Mouse (Mus musculus) limb, embryonic 10.5 days (tissue): ENCODE results near the gene Dyrk1a. TPM values are rescaled to one million over a fixed set of nuclear protein-coding genes. Genes with fewer than 3 reads are reported as not detected.

Experiments
- DNase-seq: peaks from one replicate; pipeline ENCODE4 v3.0.0-alpha.2; 2017; ENCODE audit warnings: low spot score
- H3K27ac ChIP-seq: fragments of 300-500 bp; sonication (generic); 2 replicates; pipeline ENCODE4 v1.5.1; 2016; ENCODE audit warnings: mild to moderate bottlenecking
- H3K27me3 ChIP-seq: fragments of 300-500 bp; sonication (generic); 2 replicates; pipeline ENCODE4 v1.6.1; 2016; ENCODE audit warnings: low read depth, mild to moderate bottlenecking; ENCODE audit not compliant: poor library complexity, severe bottlenecking
- H3K36me3 ChIP-seq: fragments of 300-500 bp; sonication (generic); 2 replicates; pipeline ENCODE4 v1.6.1; 2016; ENCODE audit warnings: mild to moderate bottlenecking, moderate library complexity
- H3K4me1 ChIP-seq: fragments of 300-500 bp; sonication (generic); 2 replicates; pipeline ENCODE4 v1.6.1; 2016
- H3K4me3 ChIP-seq: fragments of 300-500 bp; sonication (generic); 2 replicates; pipeline ENCODE4 v1.5.1; 2016; ENCODE audit warnings: mild to moderate bottlenecking, moderate library complexity
- H3K9me3 ChIP-seq: fragments of 300-500 bp; sonication (generic); replicated peaks from 2 replicates; pipeline ENCODE4 v1.6.1; 2016; ENCODE audit warnings: mild to moderate bottlenecking
- WGBS: fragments of 180-500 bp; shearing (Covaris S2); methylation state at CpG from one replicate; pipeline ENCODE4 v1.1.7; 2016; 5-methylcytosine and 5-hydroxymethylcytosine counted together
- polyA plus RNA-seq: library from polyadenylated mRNA; unstranded; fragments of >200 nt; fragmentation: Nextera tagmentation; extraction: Ambion mirVana; gene quantifications from 2 replicates; pipeline ENCODE4 v1.2.1, GENCODE M21; 2016

Gene Dyrk1a
- polyA plus RNA-seq, 1 experiment from 2014 or later: 8.9 TPM

GRCm38 (mm10) chr16:94540140-94540539 is 29.7 kb upstream of the Dyrk1a start:
- Histone ChIP-seq H3K4me3 (no peak overlapping the region), H3K27me3 (no peaks in the 10 kb centered on the region), H3K27ac (no peak overlapping the region), H3K9me3 (no peaks in the 10 kb centered on the region), H3K4me1 (0 out of 2 replicates have a peak, but pooled peaks cover 11% of the 10 kb centered on the region), H3K36me3 (no peaks in the 10 kb centered on the region)
- no peak for DNase-seq
- 96% methylated on average over 9 of the region's 9 CpGs for WGBS

GRCm38 (mm10) chr16:94542898-94543297 is 26.9 kb upstream of the Dyrk1a start:
- Histone ChIP-seq H3K4me3 (no peak overlapping the region), H3K4me1 (no peaks in the 10 kb centered on the region), H3K27me3 (no peaks in the 10 kb centered on the region), H3K9me3 (no peaks in the 10 kb centered on the region), H3K27ac (no peak overlapping the region), H3K36me3 (no peaks in the 10 kb centered on the region)
- 94% methylated on average over 8 of the region's 8 CpGs for WGBS
- no peak for DNase-seq

- WGBS: 78% methylated on average over 11 of the region's 11 CpGs
- Histone ChIP-seq H3K4me3 (no peak overlapping the region), H3K4me1 (no peaks in the 10 kb centered on the region), H3K9me3 (no peaks in the 10 kb centered on the region), H3K27me3 (no peaks in the 10 kb centered on the region), H3K36me3 (no peaks in the 10 kb centered on the region), H3K27ac (no peak overlapping the region)
- no peak for DNase-seq
Observed at GRCm38 (mm10) chr16:94544540-94545105, 25.2 kb upstream of the Dyrk1a start.

DNA sequence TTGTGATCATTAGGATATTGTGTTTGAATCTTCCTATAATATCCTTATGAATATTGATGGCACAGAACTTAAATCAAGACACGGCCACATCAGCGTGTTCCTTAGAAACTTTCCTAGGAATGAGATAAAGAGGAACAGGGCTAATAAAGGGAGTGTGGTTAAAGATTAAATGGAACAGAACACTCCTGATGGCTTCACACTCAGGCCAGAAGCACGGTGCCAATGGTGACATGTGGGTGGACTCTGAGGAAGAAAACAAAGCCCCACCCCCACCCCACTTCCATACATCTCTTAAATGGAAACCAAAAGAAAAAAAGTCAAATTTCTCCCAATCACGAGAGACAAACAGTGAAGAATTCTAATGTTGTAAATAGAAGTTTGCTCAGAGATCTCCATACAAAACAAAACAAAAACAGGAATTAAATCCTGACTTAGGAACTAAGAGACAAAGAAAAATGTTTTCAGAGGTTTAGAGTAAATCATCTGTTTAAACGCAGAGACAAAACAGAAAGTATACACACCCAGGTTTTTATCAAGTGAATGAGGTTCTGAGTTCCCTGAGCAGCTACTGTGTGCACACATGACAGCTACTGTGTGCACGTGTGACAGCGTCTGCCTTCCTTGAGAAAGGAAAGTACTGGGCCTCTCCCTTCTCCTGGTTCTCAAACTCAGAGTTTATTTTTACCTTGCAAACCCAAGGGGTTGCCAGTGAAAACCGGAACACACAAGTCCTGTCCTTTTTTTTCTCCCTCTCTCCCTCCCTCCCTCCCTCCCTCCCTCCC is 23.8 kb upstream of the Dyrk1a start:
- H3K4me3 ChIP-seq: no peak overlapping the region
- 70% methylated on average over 8 of the region's 8 CpGs for WGBS
- H3K36me3 ChIP-seq: no peaks in the 10 kb centered on the region
- H3K27me3 ChIP-seq: no peaks in the 10 kb centered on the region
- H3K4me1 ChIP-seq: no peaks in the 10 kb centered on the region
- no peak overlapping the region for H3K27ac ChIP-seq
- DNase-seq: no peak
- no peaks in the 10 kb centered on the region for H3K9me3 ChIP-seq

GRCm38 (mm10) chr16:94549813-94550212 is 20.0 kb upstream of the Dyrk1a start:
- WGBS: 76% methylated on average over 10 of the region's 10 CpGs
- DNase-seq: no peak
- Histone ChIP-seq H3K27me3 (no peaks in the 10 kb centered on the region), H3K4me3 (no peak overlapping the region), H3K27ac (no peak overlapping the region), H3K4me1 (no peaks in the 10 kb centered on the region), H3K36me3 (no peaks in the 10 kb centered on the region), H3K9me3 (no peaks in the 10 kb centered on the region)

- Histone ChIP-seq H3K36me3 (no peaks in the 10 kb centered on the region), H3K27ac (no peak overlapping the region), H3K9me3 (no peaks in the 10 kb centered on the region), H3K4me3 (no peak overlapping the region), H3K4me1 (no peaks in the 10 kb centered on the region), H3K27me3 (no peaks in the 10 kb centered on the region)
- DNase-seq: no peak
Observed at GRCm38 (mm10) chr16:94551934-94552333, 17.9 kb upstream of the Dyrk1a start.

DNA sequence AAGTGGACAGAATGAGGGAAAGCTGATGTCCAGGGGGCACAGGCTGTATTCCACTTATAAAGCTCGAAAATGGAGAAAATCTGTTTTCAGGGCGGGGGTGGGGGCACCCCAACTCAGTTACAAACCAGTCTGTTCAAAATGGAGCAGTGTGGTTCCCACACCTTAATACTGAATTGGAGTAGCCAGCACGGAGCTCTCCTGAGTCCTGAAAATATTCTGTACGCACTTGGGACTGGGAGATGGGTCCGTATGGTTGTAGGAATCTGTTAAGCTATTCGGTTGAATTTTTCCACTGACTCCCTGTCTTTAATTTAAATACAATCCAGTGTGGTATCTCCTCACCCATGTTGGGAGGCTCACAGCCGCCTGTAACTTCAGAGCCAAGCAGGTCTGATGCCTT is 14.5 kb upstream of the Dyrk1a start:
- H3K27me3 ChIP-seq: no peaks in the 10 kb centered on the region
- WGBS: 88% methylated on average over 7 of the region's 7 CpGs
- no peak overlapping the region for H3K27ac ChIP-seq
- H3K4me1 ChIP-seq: peaks cover 11% of the 10 kb centered on the region
- no peaks in the 10 kb centered on the region for H3K9me3 ChIP-seq
- H3K4me3 ChIP-seq: no peak overlapping the region
- DNase-seq: no peak
- no peaks in the 10 kb centered on the region for H3K36me3 ChIP-seq

GRCm38 (mm10) chr16:94556228-94556627 is 13.6 kb upstream of the Dyrk1a start:
- no peaks in the 10 kb centered on the region for H3K9me3 ChIP-seq
- H3K4me3 ChIP-seq: no peak overlapping the region
- no peaks in the 10 kb centered on the region for H3K36me3 ChIP-seq
- no peaks in the 10 kb centered on the region for H3K27me3 ChIP-seq
- peaks cover 11% of the 10 kb centered on the region for H3K4me1 ChIP-seq
- H3K27ac ChIP-seq: no peak overlapping the region
- 91% methylated on average over 5 of the region's 5 CpGs for WGBS
- no peak for DNase-seq

DNA sequence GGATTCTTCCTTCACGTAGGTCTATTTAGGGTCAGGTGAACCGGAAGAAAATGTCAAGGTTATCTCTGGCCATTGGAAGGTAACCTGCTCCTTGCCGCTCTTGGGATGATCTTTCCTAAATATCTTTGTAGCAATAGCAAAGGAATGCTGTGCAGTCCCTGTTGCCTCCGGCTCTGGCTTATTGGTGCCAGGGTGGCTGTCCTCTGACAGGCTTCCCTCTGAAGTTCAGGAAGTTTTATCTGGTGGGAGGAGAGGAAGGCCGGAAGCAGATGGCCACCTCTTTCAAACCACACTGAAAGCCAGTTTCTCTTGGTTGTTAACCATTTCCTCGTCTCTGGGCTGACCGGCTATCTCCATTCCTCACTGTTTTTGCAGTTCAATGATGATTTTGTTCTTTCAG is 10.5 kb upstream of the Dyrk1a start:
- Histone ChIP-seq H3K9me3 (no peaks in the 10 kb centered on the region), H3K27ac (peak overlapping the region; percentile 53), H3K4me3 (no peak overlapping the region), H3K4me1 (peaks cover 11% of the 10 kb centered on the region), H3K36me3 (no peaks in the 10 kb centered on the region), H3K27me3 (no peaks in the 10 kb centered on the region)
- 52% methylated on average over 7 of the region's 7 CpGs for WGBS
- no peak for DNase-seq

DNA sequence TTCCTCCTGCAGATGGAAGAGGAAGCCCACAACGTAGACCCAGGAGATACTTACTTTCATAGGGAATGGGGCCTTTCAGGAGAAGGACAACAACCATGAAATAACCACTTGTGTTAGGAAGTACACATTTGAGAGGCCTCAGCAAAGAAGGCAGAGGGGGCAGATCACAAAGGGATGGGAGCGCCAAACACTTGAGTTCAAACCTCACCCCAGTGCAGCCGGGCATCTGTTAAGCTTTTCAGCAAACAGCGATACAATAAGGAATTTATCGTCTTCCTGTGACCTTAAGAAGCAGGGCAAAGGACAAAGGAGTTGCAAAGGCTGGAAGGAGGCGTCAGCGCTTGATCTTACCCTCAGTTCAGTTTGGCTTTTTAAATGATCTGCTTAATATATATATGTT is 10.0 kb upstream of the Dyrk1a start:
- H3K27me3 ChIP-seq: no peaks in the 10 kb centered on the region
- peak overlapping the region; percentile 53 for H3K27ac ChIP-seq
- 70% methylated on average over 7 of the region's 7 CpGs for WGBS
- peaks cover 11% of the 10 kb centered on the region for H3K4me1 ChIP-seq
- H3K4me3 ChIP-seq: no peak overlapping the region
- no peak for DNase-seq
- H3K9me3 ChIP-seq: no peaks in the 10 kb centered on the region
- no peaks in the 10 kb centered on the region for H3K36me3 ChIP-seq

DNA sequence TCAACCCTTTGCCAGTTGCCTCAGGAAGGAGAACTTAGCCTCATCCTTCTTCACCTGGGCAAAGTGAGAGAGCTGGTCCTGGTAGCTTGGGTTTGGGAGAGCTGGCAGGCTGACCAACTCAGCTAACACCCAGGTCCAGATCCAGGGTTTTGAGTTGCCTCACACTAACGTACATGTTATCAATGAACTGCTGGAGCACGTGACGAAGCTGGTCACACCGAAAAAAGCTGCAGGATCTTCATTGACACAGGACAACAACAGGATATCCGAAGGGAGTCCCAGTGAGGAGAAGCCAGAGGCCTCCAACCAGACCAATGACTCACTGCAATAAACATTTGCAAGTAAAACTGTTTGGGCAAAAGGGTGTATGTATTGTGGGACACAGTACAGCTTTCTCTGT is 9.2 kb upstream of the Dyrk1a start:
- DNase-seq: no peak

DNA sequence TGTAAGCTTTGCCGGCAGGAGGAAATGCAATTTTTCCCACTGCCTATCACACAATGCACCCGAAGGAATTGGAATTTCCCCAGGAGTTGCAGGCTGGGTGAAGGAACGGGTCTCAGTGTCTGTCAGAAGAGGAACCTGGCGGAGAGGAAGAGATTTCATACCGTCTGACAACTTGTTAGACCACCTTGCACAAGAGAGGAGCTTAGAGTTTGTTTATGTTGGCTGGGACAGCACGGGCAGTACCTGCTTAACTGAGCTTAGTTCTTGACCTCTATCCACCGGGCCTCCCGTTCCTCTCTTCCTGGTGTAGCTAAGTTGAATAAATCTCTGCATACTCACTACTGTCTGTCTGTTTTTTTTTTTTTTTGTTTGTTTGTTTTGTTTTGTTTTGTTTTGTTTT is 3.7 kb upstream of the Dyrk1a start:
- H3K36me3 ChIP-seq: no peaks in the 10 kb centered on the region
- H3K4me1 ChIP-seq: peaks cover 5% of the 10 kb centered on the region
- no peaks in the 10 kb centered on the region for H3K27me3 ChIP-seq
- H3K4me3 ChIP-seq: no peak overlapping the region
- H3K9me3 ChIP-seq: no peaks in the 10 kb centered on the region
- no peak overlapping the region for H3K27ac ChIP-seq
- WGBS: 69% methylated on average over 8 of the region's 8 CpGs
- no peak for DNase-seq

More for the DNA sequence above, 9.2 kb upstream of the Dyrk1a start:
- 85% methylated on average over 5 of the region's 5 CpGs for WGBS
- Histone ChIP-seq H3K27ac (peak overlapping the region; percentile 53; the same call in 1 of the 2 replicates), H3K4me3 (no peak overlapping the region), H3K27me3 (no peaks in the 10 kb centered on the region), H3K4me1 (peaks cover 11% of the 10 kb centered on the region), H3K36me3 (no peaks in the 10 kb centered on the region), H3K9me3 (no peaks in the 10 kb centered on the region)

DNA sequence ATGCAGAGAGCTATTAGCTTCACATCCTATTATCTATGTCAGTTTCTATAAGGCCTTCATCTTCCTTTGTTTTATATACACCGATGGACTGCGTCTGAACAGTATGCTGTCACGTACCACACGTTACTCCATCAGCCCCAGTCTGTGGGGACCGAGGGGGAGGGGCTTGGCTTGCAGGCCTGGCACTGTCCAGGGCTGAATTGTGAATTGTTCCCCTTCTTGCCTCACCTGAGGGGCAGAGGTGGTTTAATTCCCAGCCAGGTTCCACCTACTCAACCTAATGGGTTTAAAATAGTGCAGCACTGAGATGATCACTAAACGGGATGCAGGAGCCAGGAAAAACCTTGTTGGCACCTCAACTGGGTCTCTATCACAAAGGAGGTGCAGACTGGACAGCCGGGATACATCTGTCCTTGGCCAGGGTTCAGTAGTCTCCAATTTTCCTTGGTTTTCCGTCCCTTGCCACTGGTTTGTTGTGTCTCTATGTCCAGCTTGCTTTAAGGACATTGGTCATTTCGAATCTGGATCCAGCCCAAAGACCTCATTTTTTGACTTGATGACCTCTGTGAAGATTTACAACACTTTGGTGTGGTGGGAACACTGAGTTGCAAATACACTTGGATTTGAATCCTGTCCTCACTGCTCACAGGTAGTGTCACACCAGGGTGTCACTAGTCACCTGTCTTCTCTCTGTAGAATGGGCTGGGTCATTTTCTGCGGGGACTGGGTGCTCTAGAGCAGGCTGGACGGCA is 2.8 kb upstream of the Dyrk1a start:
- WGBS: 88% methylated on average over 11 of the region's 11 CpGs
- no peak for DNase-seq
- Histone ChIP-seq H3K36me3 (no peaks in the 10 kb centered on the region), H3K4me3 (no peak overlapping the region), H3K9me3 (no peaks in the 10 kb centered on the region), H3K27me3 (no peaks in the 10 kb centered on the region), H3K4me1 (peaks cover 14% of the 10 kb centered on the region), H3K27ac (no peak overlapping the region)
